Mouse (Mus musculus) spleen, adult 2 months (tissue): ENCODE measurements around the gene Ptprn2. TPM values are rescaled to one million over a fixed set of nuclear protein-coding genes. Genes with fewer than 3 reads are reported as not detected.

Experiments
- DNase-seq, 2 experiments: peaks; one replicate each; pipeline versions ENCODE4 v3.0.0 to v3.0.0-alpha.2; 2012 to 2021; ENCODE audit warnings: low spot score in 2 of 2, low read depth in 1 of 2
- H3K27ac ChIP-seq: fragments of 200-500 bp; 2 replicates; pipeline ENCODE4 v1.5.1; 2012; ENCODE audit warnings: low read length, inconsistent platforms; ENCODE audit not compliant: insufficient read depth
- H3K27me3 ChIP-seq: fragments of 200-500 bp; 2 replicates; pipeline ENCODE4 v1.6.1; 2012; ENCODE audit warnings: mild to moderate bottlenecking, moderate library complexity, low read length, inconsistent platforms; ENCODE audit not compliant: control insufficient read depth, insufficient read depth
- H3K36me3 ChIP-seq: fragments of 200-500 bp; 2 replicates; pipeline ENCODE4 v1.6.1; 2012; ENCODE audit warnings: mild to moderate bottlenecking, low read length, inconsistent platforms; ENCODE audit not compliant: control insufficient read depth, insufficient read depth
- H3K4me1 ChIP-seq: fragments of 200-500 bp; 2 replicates; pipeline ENCODE4 v1.6.1; 2011; ENCODE audit warnings: inconsistent platforms; ENCODE audit not compliant: control insufficient read depth, insufficient read depth, insufficient read length
- H3K4me3 ChIP-seq: fragments of 200-500 bp; 2 replicates; pipeline ENCODE4 v1.5.1; 2011; ENCODE audit warnings: mild to moderate bottlenecking, inconsistent platforms; ENCODE audit not compliant: insufficient read depth, insufficient read length; ENCODE audit errors: extremely low read depth
- CTCF ChIP-seq: fragments of 200-500 bp; IDR thresholded peaks from 2 replicates; pipeline ENCODE4 v1.5.1; 2011; ENCODE audit warnings: mild to moderate bottlenecking, inconsistent platforms; ENCODE audit not compliant: insufficient read depth, insufficient read length, insufficient replicate concordance; ENCODE audit errors: extremely low read depth
- POLR2A ChIP-seq: fragments of 200-500 bp; IDR thresholded peaks from 2 replicates; pipeline ENCODE4 v1.6.1; 2011; ENCODE audit warnings: low read depth, low read length, inconsistent platforms
- WGBS: fragments of 180-500 bp; shearing (Covaris S2); methylation state at CpG from one replicate; pipeline ENCODE4 v1.1.7; 2018; 5-methylcytosine and 5-hydroxymethylcytosine counted together
- polyA plus RNA-seq: library from polyadenylated mRNA; depleted of rRNA; stranded (reverse); fragments of >200 nt; gene quantifications from 2 replicates; pipeline ENCODE4 v1.2.3, GENCODE M21; 2012

Ptprn2 gene
- polyA plus RNA-seq, 1 experiment, result 0.96 TPM

GRCm38 (mm10) chr12:117200590-117200989 is 715.1 kb downstream of the Ptprn2 start:
- TF ChIP-seq CTCF (no peak), POLR2A (no peak)
- no peak overlapping the region for H3K27ac ChIP-seq
- H3K4me3 ChIP-seq, result no peak overlapping the region
- H3K27me3 ChIP-seq, result no peaks in the 10 kb centered on the region
- H3K4me1 ChIP-seq, result no peaks in the 10 kb centered on the region
- WGBS, result 84% methylated on average over 5 of the region's 5 CpGs
- no peaks in the 10 kb centered on the region for H3K36me3 ChIP-seq
- DNase-seq, result no peak

GRCm38 (mm10) chr12:117203506-117203905 is 718.0 kb downstream of the Ptprn2 start:
- no peak for DNase-seq
- 65% methylated on average over 7 of the region's 7 CpGs for whole genome bisulfite sequencing
- no peak for TF ChIP-seq POLR2A
- TF ChIP-seq CTCF, result no peak
- H3K4me3 ChIP-seq, result no peak overlapping the region
- no peaks in the 10 kb centered on the region for H3K36me3 ChIP-seq
- H3K27me3 ChIP-seq, result no peaks in the 10 kb centered on the region
- no peaks in the 10 kb centered on the region for H3K4me1 ChIP-seq
- no peak overlapping the region for H3K27ac ChIP-seq

GRCm38 (mm10) chr12:117204905-117205304 is 719.4 kb downstream of the Ptprn2 start:
- Histone ChIP-seq H3K4me3 (no peak overlapping the region), H3K4me1 (no peaks in the 10 kb centered on the region), H3K27me3 (no peaks in the 10 kb centered on the region), H3K27ac (no peak overlapping the region), H3K36me3 (no peaks in the 10 kb centered on the region)
- no peak for TF ChIP-seq CTCF
- TF ChIP-seq POLR2A, result no peak
- no peak for DNase-seq

- Histone ChIP-seq H3K36me3 (no peaks in the 10 kb centered on the region), H3K4me3 (no peak overlapping the region), H3K27ac (no peak overlapping the region), H3K27me3 (no peaks in the 10 kb centered on the region), H3K4me1 (no peaks in the 10 kb centered on the region)
- TF ChIP-seq CTCF, result no peak
- no peak for TF ChIP-seq POLR2A
- no peak for DNase-seq
- WGBS, result 24% methylated on average over 4 of the region's 4 CpGs
Observed at GRCm38 (mm10) chr12:117207421-117208120, 722.1 kb downstream of the Ptprn2 start.

- H3K4me3 ChIP-seq, result no peak overlapping the region
- TF ChIP-seq CTCF (no peak), POLR2A (no peak)
- no peaks in the 10 kb centered on the region for H3K36me3 ChIP-seq
- H3K27ac ChIP-seq, result no peak overlapping the region
- no peaks in the 10 kb centered on the region for H3K4me1 ChIP-seq
- no peaks in the 10 kb centered on the region for H3K27me3 ChIP-seq
- no peak for DNase-seq
- 90% methylated on average over 4 of the region's 4 CpGs for WGBS
Observed at GRCm38 (mm10) chr12:117210467-117210866, 724.9 kb downstream of the Ptprn2 start.

- no peak for DNase-seq
- H3K27ac ChIP-seq, result no peak overlapping the region
- WGBS, result 70% methylated on average over 1 of the region's 1 CpGs
- no peaks in the 10 kb centered on the region for H3K4me1 ChIP-seq
- H3K36me3 ChIP-seq, result no peaks in the 10 kb centered on the region
- TF ChIP-seq POLR2A (no peak), CTCF (no peak)
- no peaks in the 10 kb centered on the region for H3K27me3 ChIP-seq
- no peak overlapping the region for H3K4me3 ChIP-seq
Observed at GRCm38 (mm10) chr12:117213531-117213930, 728.0 kb downstream of the Ptprn2 start.

GRCm38 (mm10) chr12:117214272-117214671 is 728.8 kb downstream of the Ptprn2 start:
- no peak overlapping the region for H3K27ac ChIP-seq
- no peak for TF ChIP-seq POLR2A
- TF ChIP-seq CTCF, result no peak
- WGBS, result 78% methylated on average over 4 of the region's 4 CpGs
- no peaks in the 10 kb centered on the region for H3K27me3 ChIP-seq
- H3K36me3 ChIP-seq, result no peaks in the 10 kb centered on the region
- H3K4me1 ChIP-seq, result no peaks in the 10 kb centered on the region
- no peak for DNase-seq
- no peak overlapping the region for H3K4me3 ChIP-seq
